In genomic region chr3:105696387-105697147, GRCm38 (mm10) we compare ENCODE assay signal across 8 mouse cellular contexts. TPM values are rescaled to one million over a fixed set of nuclear protein-coding genes. Genes with fewer than 3 reads are reported as not detected.
DNase-seq lines count a peak whose midpoint lies in the region; ATAC-seq and TF ChIP-seq lines count a peak whose summit lies in the region.
"Had no signal": no experiment of that assay in that cellular context is flagged by ENCODE, and none has a peak within 500 bp of the region (broad histone marks: within the 10 kb centered on the region; RNA-seq: fewer than 3 reads in every experiment).

No protein-coding gene starts in this region.

- H3K9ac ChIP-seq in liver, embryonic 11.5 days (ENCODE audit: low read depth, low read length) = no peak overlapping the region
- H3K9ac ChIP-seq in liver, embryonic 12.5 days = no peak overlapping the region
- 0 out of 2 replicates have a peak overlapping the region, but pooled peaks have one; percentile 24 for H3K9ac ChIP-seq in embryonic facial prominence, embryonic 12.5 days
- no peak overlapping the region for H3K9ac ChIP-seq in hindbrain, embryonic 14.5 days

- no peak for TF ChIP-seq CTCF in small intestine, adult 2 months (IDR thresholded peaks at IDR 0.05; ENCODE audit: extremely low read depth, insufficient read length, insufficient replicate concordance, low read depth, low read length)

- peak; percentile 26 for DNase-seq in liver, embryonic 11.5 days (ENCODE audit: low spot score)
- DNase-seq in hindbrain, embryonic 14.5 days (ENCODE audit: low spot score) = no peak
- DNase-seq in spleen, postnatal 10 days (ENCODE audit: low spot score in 2 of 2) = no peak
- no peak for DNase-seq in embryo, embryonic 10 days (ENCODE audit: low spot score)

- peaks cover 30% of the 10 kb centered on the region for H3K4me1 ChIP-seq in liver, embryonic 11.5 days (replicated peaks; ENCODE audit: control insufficient read depth, insufficient read depth, low read length)
- peaks cover 55% of the 10 kb centered on the region for H3K4me1 ChIP-seq in liver, embryonic 12.5 days
- H3K4me1 ChIP-seq in embryonic facial prominence, embryonic 12.5 days = peaks cover 13% of the 10 kb centered on the region
- peaks cover 23% of the 10 kb centered on the region for H3K4me1 ChIP-seq in hindbrain, embryonic 14.5 days (replicated peaks; ENCODE audit: control insufficient read depth, insufficient read depth, low read length)
- H3K4me1 ChIP-seq in small intestine, adult 2 months (ENCODE audit: control insufficient read depth, insufficient read depth, insufficient read length, low read length) = no peaks in the 10 kb centered on the region

- ATAC-seq in liver, embryonic 11.5 days (replicated peaks; ENCODE audit: low FRiP score) = no peak
- ATAC-seq in liver, embryonic 12.5 days = no peak
- ATAC-seq in embryonic facial prominence, embryonic 12.5 days (ENCODE audit: insufficient number of reproducible peaks, insufficient read depth, low FRiP score, low TSS enrichment) = no peak
- ATAC-seq in hindbrain, embryonic 14.5 days (ENCODE audit: low FRiP score) = 0 out of 2 replicates have a peak, but pooled peaks have one; percentile 28

- H3K4me2 ChIP-seq in liver, embryonic 11.5 days = no peak overlapping the region
- H3K4me2 ChIP-seq in liver, embryonic 12.5 days = no peak overlapping the region
- peak overlapping the region; percentile 37 for H3K4me2 ChIP-seq in embryonic facial prominence, embryonic 12.5 days (replicated peaks)
- H3K4me2 ChIP-seq in hindbrain, embryonic 14.5 days (replicated peaks) = peak overlapping the region; percentile 19

- TF ChIP-seq POLR2A in small intestine, adult 2 months (IDR thresholded peaks at IDR 0.05; ENCODE audit: low read depth, low read length) = no peak

- H3K27ac ChIP-seq in liver, embryonic 11.5 days (ENCODE audit: low read depth, low read length) = no peak overlapping the region
- no peak overlapping the region for H3K27ac ChIP-seq in liver, embryonic 12.5 days
- no peak overlapping the region for H3K27ac ChIP-seq in embryonic facial prominence, embryonic 12.5 days
- H3K27ac ChIP-seq in hindbrain, embryonic 14.5 days = peak overlapping the region; percentile 6; the same call in 1 of the 2 replicates
- peak overlapping the region; percentile 52 for H3K27ac ChIP-seq in small intestine, adult 2 months (ENCODE audit: insufficient read depth, low read depth, low read length)

- no peaks in the 10 kb centered on the region for H3K9me3 ChIP-seq in liver, embryonic 11.5 days (ENCODE audit: control insufficient read depth, low read length)
- H3K9me3 ChIP-seq in liver, embryonic 12.5 days (replicated peaks) = no peaks in the 10 kb centered on the region
- no peaks in the 10 kb centered on the region for H3K9me3 ChIP-seq in embryonic facial prominence, embryonic 12.5 days
- H3K9me3 ChIP-seq in hindbrain, embryonic 14.5 days (ENCODE audit: control insufficient read depth, low read length) = no peaks in the 10 kb centered on the region

- H3K4me3 ChIP-seq in liver, embryonic 11.5 days (ENCODE audit: low read depth, low read length) = no peak overlapping the region
- no peak overlapping the region for H3K4me3 ChIP-seq in liver, embryonic 12.5 days
- no peak overlapping the region for H3K4me3 ChIP-seq in embryonic facial prominence, embryonic 12.5 days
- no peak overlapping the region for H3K4me3 ChIP-seq in hindbrain, embryonic 14.5 days (replicated peaks; ENCODE audit: low read length)
- H3K4me3 ChIP-seq in small intestine, adult 2 months (ENCODE audit: low read depth, low read length) = no peak overlapping the region
- H3K4me3 ChIP-seq: erythroblast, embryonic 14.5 days had no signal

- no peaks in the 10 kb centered on the region for H3K36me3 ChIP-seq in liver, embryonic 11.5 days (ENCODE audit: control insufficient read depth, insufficient read depth, low read length)
- no peaks in the 10 kb centered on the region for H3K36me3 ChIP-seq in liver, embryonic 12.5 days
- H3K36me3 ChIP-seq in embryonic facial prominence, embryonic 12.5 days = no peaks in the 10 kb centered on the region
- H3K36me3 ChIP-seq in hindbrain, embryonic 14.5 days (replicated peaks; ENCODE audit: control insufficient read depth, insufficient read depth) = no peaks in the 10 kb centered on the region
- H3K36me3 ChIP-seq in small intestine, adult 2 months (ENCODE audit: control insufficient read depth, insufficient read depth, low read length) = no peaks in the 10 kb centered on the region

- 72% methylated on average over 17 of the region's 17 CpGs for WGBS in liver, embryonic 11.5 days
- WGBS in liver, embryonic 12.5 days (ENCODE audit: insufficient replicate concordance) = 73% methylated on average over 17 of the region's 17 CpGs
- WGBS in embryonic facial prominence, embryonic 12.5 days = 72% methylated on average over 17 of the region's 17 CpGs
- 53% methylated on average over 17 of the region's 17 CpGs for WGBS in hindbrain, embryonic 14.5 days
- 61% methylated on average over 17 of the region's 17 CpGs for WGBS in small intestine, adult 2 months

- peaks cover 26% of the 10 kb centered on the region for H3K27me3 ChIP-seq in liver, embryonic 11.5 days (replicated peaks; ENCODE audit: control insufficient read depth, insufficient read depth, low read length)
- H3K27me3 ChIP-seq in liver, embryonic 12.5 days (replicated peaks) = peaks cover 59% of the 10 kb centered on the region
- H3K27me3 ChIP-seq in embryonic facial prominence, embryonic 12.5 days = peaks cover 26% of the 10 kb centered on the region
- no peaks in the 10 kb centered on the region for H3K27me3 ChIP-seq in hindbrain, embryonic 14.5 days (ENCODE audit: control insufficient read depth, insufficient read depth, low read length)
- H3K27me3 ChIP-seq in small intestine, adult 2 months (ENCODE audit: control insufficient read depth, insufficient read depth, low read length) = peaks cover 5% of the 10 kb centered on the region; the same call in 1 of the 2 replicates

RNA-seq across cellular contexts. Expression of gene Inka2, which starts 7.8 kb away (rescaled TPM):
- polyA plus RNA-seq in liver, embryonic 11.5 days (2014; fragmentation: Nextera tagmentation; extraction: Ambion mirVana) = 0.23 and 0.36 TPM in 2 replicates
- polyA plus RNA-seq in liver, embryonic 12.5 days (2016; fragmentation: Nextera tagmentation; extraction: Ambion mirVana) = 0.33 and 0.37 TPM in 2 replicates
- polyA plus RNA-seq in embryonic facial prominence, embryonic 12.5 days (2016; fragmentation: Nextera tagmentation; extraction: Ambion mirVana) = 2.5 and 3.1 TPM in 2 replicates
- polyA plus RNA-seq in hindbrain, embryonic 14.5 days (2014; fragmentation: Nextera tagmentation; extraction: Ambion mirVana) = 4.6 and 5.5 TPM in 2 replicates
- polyA plus RNA-seq in small intestine, adult 2 months (2012; rRNA removed) = 0.80 and 0.91 TPM in 2 replicates

RNA-seq across cellular contexts. Expression of gene Ddx20, which starts 9.2 kb away (rescaled TPM):
- 41.0 and 45.9 TPM in 2 replicates for polyA plus RNA-seq in liver, embryonic 11.5 days (2014; fragmentation: Nextera tagmentation; extraction: Ambion mirVana)
- 31.6 and 34.4 TPM in 2 replicates for polyA plus RNA-seq in liver, embryonic 12.5 days (2016; fragmentation: Nextera tagmentation; extraction: Ambion mirVana)
- polyA plus RNA-seq in embryonic facial prominence, embryonic 12.5 days (2016; fragmentation: Nextera tagmentation; extraction: Ambion mirVana) = 44.6 and 45.8 TPM in 2 replicates
- polyA plus RNA-seq in hindbrain, embryonic 14.5 days (2014; fragmentation: Nextera tagmentation; extraction: Ambion mirVana) = 21.6 and 23.1 TPM in 2 replicates
- 13.4 and 15.8 TPM in 2 replicates for polyA plus RNA-seq in small intestine, adult 2 months (2012; rRNA removed)

Comparison
In these comparisons a context has a peak if more than half of its experiments do, and no peak if none do; other contexts are left out.
1. H3K27ac ChIP-seq: peak in hindbrain, embryonic 14.5 days (single experiment) and small intestine, adult 2 months (single experiment); none in liver, embryonic 11.5 days (single experiment), liver, embryonic 12.5 days (single experiment) and embryonic facial prominence, embryonic 12.5 days (single experiment).
2. H3K4me2 ChIP-seq: peak in embryonic facial prominence, embryonic 12.5 days (single experiment) and hindbrain, embryonic 14.5 days (single experiment); none in liver, embryonic 11.5 days (single experiment) and liver, embryonic 12.5 days (single experiment).